Mouse (Mus musculus): ENCODE results near the gene Sema6c.

The Sema6c gene

GRCm38 (mm10) chr3:95199101-95199500 is 38.8 kb downstream of the Sema6c start:
- TF ChIP-seq GATA4 (IDR thresholded peaks at IDR 0.05; ENCODE audit: insufficient replicate concordance, low read length) = no peak

- TF ChIP-seq GATA4 (IDR thresholded peaks at IDR 0.05; ENCODE audit: insufficient replicate concordance, low read length) = no peak
Measured at GRCm38 (mm10) chr3:95200132-95200531, 39.9 kb downstream of the Sema6c start.

- TF ChIP-seq GATA4 (IDR thresholded peaks at IDR 0.05; ENCODE audit: insufficient replicate concordance, low read length) = no peak
Measured at GRCm38 (mm10) chr3:95200562-95200961, 40.3 kb downstream of the Sema6c start.

GRCm38 (mm10) chr3:95203880-95204279 is 43.6 kb downstream of the Sema6c start:
- TF ChIP-seq GATA4 (IDR thresholded peaks at IDR 0.05; ENCODE audit: insufficient replicate concordance, low read length) = no peak

- no peak for TF ChIP-seq GATA4 (IDR thresholded peaks at IDR 0.05; ENCODE audit: insufficient replicate concordance, low read length)
Measured at GRCm38 (mm10) chr3:95208286-95208685, 48.0 kb downstream of the Sema6c start.

GRCm38 (mm10) chr3:95210585-95210984 is 50.3 kb downstream of the Sema6c start:
- TF ChIP-seq GATA4 (IDR thresholded peaks at IDR 0.05; ENCODE audit: insufficient replicate concordance, low read length) = no peak

GRCm38 (mm10) chr3:95213609-95213975 is 53.3 kb downstream of the Sema6c start:
- TF ChIP-seq GATA4 (IDR thresholded peaks at IDR 0.05; ENCODE audit: insufficient replicate concordance, low read length) = no peak

- TF ChIP-seq GATA4 (IDR thresholded peaks at IDR 0.05; ENCODE audit: insufficient replicate concordance, low read length) = no peak
Measured at GRCm38 (mm10) chr3:95216655-95217254, 56.5 kb downstream of the Sema6c start.

- peak; percentile 42; the same call in 1 of the 2 replicates for TF ChIP-seq GATA4 (IDR thresholded peaks at IDR 0.05; ENCODE audit: insufficient replicate concordance, low read length)
Measured at GRCm38 (mm10) chr3:95217255-95218134, 57.2 kb downstream of the Sema6c start, which contains the start of gene Gabpb2. Gabpb2 (minus strand) TSS chr3:95217916.

GRCm38 (mm10) chr3:95218466-95219137 is 58.3 kb downstream of the Sema6c start:
- TF ChIP-seq GATA4 (IDR thresholded peaks at IDR 0.05; ENCODE audit: insufficient replicate concordance, low read length) = no peak

GRCm38 (mm10) chr3:95223041-95223440 is 62.8 kb downstream of the Sema6c start:
- no peak for TF ChIP-seq GATA4 (IDR thresholded peaks at IDR 0.05; ENCODE audit: insufficient replicate concordance, low read length)
